Mouse (Mus musculus) regulatory T cell (primary cell): ENCODE measurements around the gene Ppp4r3a.

ENCODE experiments used
- in situ Hi-C: fragments of 300-600 bp; cut with MboI, MseI; formaldehyde crosslinking; loops from one replicate; pipeline ENCODE4 v1.15.1; 2025; ENCODE audit warnings: high pct_unique_total_duplicates

Gene Ppp4r3a

GRCm38 (mm10) chr12:101083076-101083838 is at the start of gene Ppp4r3a:
Gene Ppp4r3a, minus strand, starts transcription at chr12:101083702.
- in situ Hi-C loops, result loop anchor here (10.0 kb wide), 1 partner anchor 1282 kb away; no protein-coding TSS in a partner anchor

GRCm38 (mm10) chr12:101123013-101123412 is 39.5 kb upstream of the Ppp4r3a start:
- in situ Hi-C loops, result loop anchor here (25.0 kb wide), 2 partner anchors 664 to 764 kb away; no protein-coding TSS in a partner anchor

GRCm38 (mm10) chr12:101122066-101122465 is 38.6 kb upstream of the Ppp4r3a start:
- in situ Hi-C loops, result loop anchor here (25.0 kb wide), 2 partner anchors 665 to 765 kb away; no protein-coding TSS in a partner anchor

- in situ Hi-C loops, result loop anchor here (25.0 kb wide), 2 partner anchors 677 to 777 kb away; no protein-coding TSS in a partner anchor
These were observed 26.5 kb upstream of the Ppp4r3a start for GRCm38 (mm10) chr12:101109794-101110585.

- in situ Hi-C loops, result loop anchor here (25.0 kb wide), 2 partner anchors 680 to 780 kb away; no protein-coding TSS in a partner anchor
These were observed 24.2 kb upstream of the Ppp4r3a start for GRCm38 (mm10) chr12:101107722-101108121.

GRCm38 (mm10) chr12:101105571-101105970 is 22.1 kb upstream of the Ppp4r3a start:
- in situ Hi-C loops, result loop anchor here (25.0 kb wide), 2 partner anchors 682 to 782 kb away; no protein-coding TSS in a partner anchor

- in situ Hi-C loops, result loop anchor here (25.0 kb wide), 2 partner anchors 685 to 785 kb away; no protein-coding TSS in a partner anchor
These were observed 19.1 kb upstream of the Ppp4r3a start for GRCm38 (mm10) chr12:101102648-101103047.

GRCm38 (mm10) chr12:101093678-101094077 is 10.2 kb upstream of the Ppp4r3a start:
- in situ Hi-C loops, result loop anchor here (10.0 kb wide), 1 partner anchor 1371 kb away; the partner anchor contains the start of gene Golga5

- in situ Hi-C loops, result loop anchor here (10.0 kb wide), 2 partner anchors 1275 to 1375 kb away; partner anchors contain the start of gene Golga5
These were observed 6.5 kb upstream of the Ppp4r3a start for GRCm38 (mm10) chr12:101089955-101090354.

- in situ Hi-C loops, result loop anchor here (10.0 kb wide), 1 partner anchor 1277 kb away; no protein-coding TSS in a partner anchor
These were observed 3.9 kb upstream of the Ppp4r3a start for GRCm38 (mm10) chr12:101087406-101087805.

GRCm38 (mm10) chr12:101084881-101085666 is 1.6 kb upstream of the Ppp4r3a start:
- in situ Hi-C loops, result loop anchor here (10.0 kb wide), 1 partner anchor 1280 kb away; no protein-coding TSS in a partner anchor

- in situ Hi-C loops, result loop anchor here (10.0 kb wide), 1 partner anchor 1281 kb away; no protein-coding TSS in a partner anchor
These were observed 735 bp upstream of the Ppp4r3a start for GRCm38 (mm10) chr12:101084237-101084636.

GRCm38 (mm10) chr12:101083839-101084195 is 315 bp upstream of the Ppp4r3a start:
- in situ Hi-C loops, result loop anchor here (10.0 kb wide), 1 partner anchor 1281 kb away; no protein-coding TSS in a partner anchor

- in situ Hi-C loops, result loop anchor here (10.0 kb wide), 1 partner anchor 1282 kb away; no protein-coding TSS in a partner anchor
These were observed 1.0 kb downstream of the Ppp4r3a start for GRCm38 (mm10) chr12:101082296-101083075.

GRCm38 (mm10) chr12:101077955-101078354 is 5.5 kb downstream of the Ppp4r3a start:
- in situ Hi-C loops, result no loop called here

GRCm38 (mm10) chr12:101075433-101075832 is 8.1 kb downstream of the Ppp4r3a start:
- in situ Hi-C loops, result no loop called here

GRCm38 (mm10) chr12:101074821-101075429 is 8.6 kb downstream of the Ppp4r3a start:
- in situ Hi-C loops, result no loop called here

GRCm38 (mm10) chr12:101069813-101070212 is 13.7 kb downstream of the Ppp4r3a start:
- in situ Hi-C loops, result no loop called here

GRCm38 (mm10) chr12:101066329-101066728 is 17.2 kb downstream of the Ppp4r3a start:
- in situ Hi-C loops, result no loop called here
